Mouse (Mus musculus) liver, adult 2 months (tissue): Measurements from ENCODE around the gene Lgals1.

Experiments used
- CTCF ChIP-seq: fragments of 200-500 bp; IDR thresholded peaks from 2 replicates; pipeline ENCODE4 v1.5.1; 2011; ENCODE audit warnings: low read depth, low read length, control low read depth
- POLR2A ChIP-seq: fragments of 200-500 bp; IDR thresholded peaks from 2 replicates; pipeline ENCODE4 v1.6.1; 2011; ENCODE audit warnings: low read length, control low read depth; ENCODE audit not compliant: insufficient read depth; ENCODE audit errors: extremely low read depth

DNA sequence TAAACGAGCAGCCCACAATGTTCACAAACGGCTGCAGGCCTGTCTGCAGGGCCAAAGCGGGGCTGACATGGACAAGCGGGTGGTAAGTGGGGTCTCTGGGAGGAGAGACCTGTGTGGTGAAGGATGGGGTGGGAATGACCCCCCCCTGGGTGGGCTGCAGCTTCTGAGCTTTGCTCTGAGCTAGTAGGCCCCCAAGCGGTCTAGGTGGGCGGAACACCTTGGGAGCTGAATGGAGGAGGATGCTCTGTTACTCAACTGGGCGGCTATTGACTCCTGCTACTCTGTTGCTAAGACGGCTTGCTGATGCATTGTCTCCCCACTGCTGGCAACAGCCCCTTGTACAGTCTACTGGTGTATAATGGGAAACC, 25.1 kb upstream of the Lgals1 start:
- TF ChIP-seq CTCF (no peak), POLR2A (no peak)
